Mouse (Mus musculus): ENCODE measurements around the gene Sptbn2. TPM values are rescaled to one million over a fixed set of nuclear protein-coding genes. Genes with fewer than 3 reads are reported as not detected.

Sptbn2 gene
- not detected for total RNA-seq (2023)

GRCm38 (mm10) chr19:4711098-4711600, at the start of gene Sptbn2:
Gene Sptbn2, plus strand, starts transcription at chr19:4711167.

DNA sequence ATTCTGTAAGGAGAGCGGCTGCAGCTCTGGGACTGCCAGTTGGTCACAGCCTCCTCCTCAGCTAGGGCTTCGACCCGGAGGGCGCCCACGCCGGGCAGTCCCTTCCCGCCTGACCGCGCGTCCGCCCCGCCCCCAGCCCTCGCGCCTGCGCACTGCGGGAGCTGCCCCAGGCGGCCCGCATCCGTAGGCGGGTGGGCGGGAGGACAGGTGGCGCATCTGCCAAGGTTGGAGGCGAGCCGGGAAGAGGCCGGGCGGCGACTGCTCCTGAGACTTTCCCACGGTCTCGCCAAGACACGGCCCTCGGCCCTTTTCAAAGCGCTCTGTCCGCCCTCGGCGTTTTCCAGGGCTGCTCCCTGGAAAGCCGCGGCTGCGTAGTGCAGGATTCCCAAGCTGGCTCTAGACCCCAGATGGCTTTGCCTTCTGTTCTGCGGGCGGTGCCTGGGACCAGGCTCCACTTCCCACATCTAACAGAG, 12.7 kb upstream of the Sptbn2 start, which contains the start of gene Gm960:
Gm960 (minus strand) TSS at position 464 of the 473 bp plus-strand sequence.

DNA sequence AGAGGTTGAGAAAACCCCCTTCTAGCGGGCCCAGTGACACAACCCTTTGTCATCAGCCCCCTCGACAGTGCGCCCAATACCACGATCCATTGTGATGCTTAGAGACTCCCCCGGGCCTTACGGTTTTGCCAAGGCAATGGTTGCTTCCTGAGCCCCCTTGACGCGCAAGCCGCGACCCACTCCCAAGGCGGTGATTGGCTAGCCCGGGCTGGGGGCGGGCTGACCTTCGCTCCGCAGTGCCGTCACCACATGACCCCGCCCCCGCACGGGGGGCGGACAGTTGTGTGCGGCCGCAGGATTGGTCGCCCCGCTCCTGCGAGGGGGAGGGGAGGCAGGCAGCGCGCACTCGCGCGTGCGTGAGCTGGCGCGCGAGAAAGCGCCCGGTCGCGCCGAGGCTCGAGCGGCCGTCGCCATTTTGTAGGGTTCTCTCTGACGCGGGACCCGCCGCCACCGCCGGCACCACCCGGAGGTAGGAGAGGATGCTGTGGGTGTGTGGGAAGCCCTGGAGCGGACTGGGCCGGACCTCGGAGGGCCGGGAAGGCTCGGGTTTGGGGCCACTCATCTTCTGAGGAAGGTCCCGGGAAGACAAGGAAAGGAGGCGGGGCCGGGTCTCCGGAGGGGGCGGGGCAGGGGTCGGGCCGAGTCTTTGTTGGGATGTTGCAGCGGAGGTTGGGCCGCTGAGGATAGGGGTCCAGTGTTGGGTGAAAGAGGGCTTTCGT, 45.4 kb downstream of the Sptbn2 start, which contains the start of gene Rbm4b:
Rbm4b (plus strand) TSS at position 305 of the 719 bp plus-strand sequence.

GRCm38 (mm10) chr19:4793831-4794422, 83.0 kb downstream of the Sptbn2 start, which contains the start of gene Rbm4:
Gene Rbm4, minus strand, starts transcription at chr19:4793901.

Other genes with a start within 250 kb of the Sptbn2 start
- not detected for gene Syt12, start 233.7 kb upstream of the Sptbn2 start, total RNA-seq (2023)
- not detected for gene 2010003K11Rik, start 212.6 kb upstream of the Sptbn2 start, total RNA-seq (2023)
- gene Pcx, start 200.7 kb upstream of the Sptbn2 start, total RNA-seq (2023), result 2.2 TPM
- gene Lrfn4, start 95.5 kb upstream of the Sptbn2 start, total RNA-seq (2023), result 0.40 TPM
- gene Rce1, start 85.5 kb upstream of the Sptbn2 start, total RNA-seq (2023), result 47.9 TPM
- gene Gm960, start 12.5 kb upstream of the Sptbn2 start, total RNA-seq (2023), result not detected
- 22.8 TPM for gene Rbm4b, start 45.3 kb downstream of the Sptbn2 start, total RNA-seq (2023)
- 80.8 TPM for gene Rbm4, start 82.7 kb downstream of the Sptbn2 start, total RNA-seq (2023)
- 35.5 TPM for gene Gm21992, start 100.4 kb downstream of the Sptbn2 start, total RNA-seq (2023)
- 76.2 TPM for gene Rbm14, start 100.5 kb downstream of the Sptbn2 start, total RNA-seq (2023)
- 45.2 TPM for gene Ccs, start 128.2 kb downstream of the Sptbn2 start, total RNA-seq (2023)
- not detected for gene Ccdc87, start 128.2 kb downstream of the Sptbn2 start, total RNA-seq (2023)
- 3.5 TPM for gene Ctsf, start 144.0 kb downstream of the Sptbn2 start, total RNA-seq (2023)
- 0.21 TPM for gene Actn3, start 166.7 kb downstream of the Sptbn2 start, total RNA-seq (2023)
- 5.0 TPM for gene Zdhhc24, start 167.5 kb downstream of the Sptbn2 start, total RNA-seq (2023)
- gene Bbs1, start 195.5 kb downstream of the Sptbn2 start, total RNA-seq (2023), result 2.1 TPM
- gene Dpp3, start 217.1 kb downstream of the Sptbn2 start, total RNA-seq (2023), result 66.5 TPM
- gene Peli3, start 232.0 kb downstream of the Sptbn2 start, total RNA-seq (2023), result 1.2 TPM

All from CD8-positive naive resting alpha-beta T cell, adult 57 days (primary cell).